Mouse (Mus musculus) erythroblast, embryonic 14.5 days (primary cell): ENCODE measurements around the gene Hes6.

ENCODE experiments used
- GATA1 ChIP-seq: IDR thresholded peaks from 2 replicates; pipeline ENCODE4 v1.6.1; 2012; ENCODE audit warnings: low read length, inconsistent platforms, mixed read lengths
- TAL1 ChIP-seq: IDR thresholded peaks from 3 replicates; pipeline ENCODE4 v1.6.1; 2012; ENCODE audit warnings: low read length, inconsistent platforms, mixed read lengths

DNA sequence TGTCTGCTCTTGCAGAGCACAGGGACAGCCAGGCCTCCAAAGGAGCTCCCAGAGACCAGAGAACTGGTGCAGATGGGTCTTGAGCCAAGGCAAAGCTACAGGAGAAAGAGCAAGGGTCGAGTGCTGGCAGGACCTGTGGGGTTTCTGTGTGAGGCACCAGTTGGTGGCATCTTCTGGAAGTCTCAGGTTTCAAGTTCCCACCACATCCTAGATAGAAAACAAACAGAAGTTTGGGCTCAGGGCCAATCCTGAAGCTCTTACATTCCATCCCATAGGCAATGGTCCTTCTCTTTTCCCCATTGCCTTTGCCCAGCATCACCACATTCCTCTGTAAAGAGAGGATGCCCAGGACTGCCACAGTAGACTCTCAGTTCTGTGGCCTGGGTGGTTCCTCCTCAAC, 8.9 kb downstream of the Hes6 start:
- TF ChIP-seq GATA1 (no peak), TAL1 (no peak)
